Mouse (Mus musculus): ENCODE results near the gene Zfyve9.
"Not testable (repeated sequence)": the region's sequence is repeated elsewhere in the genome, so short reads cannot be mapped to it uniquely, and the experiment has no call there.

The Zfyve9 gene

DNA sequence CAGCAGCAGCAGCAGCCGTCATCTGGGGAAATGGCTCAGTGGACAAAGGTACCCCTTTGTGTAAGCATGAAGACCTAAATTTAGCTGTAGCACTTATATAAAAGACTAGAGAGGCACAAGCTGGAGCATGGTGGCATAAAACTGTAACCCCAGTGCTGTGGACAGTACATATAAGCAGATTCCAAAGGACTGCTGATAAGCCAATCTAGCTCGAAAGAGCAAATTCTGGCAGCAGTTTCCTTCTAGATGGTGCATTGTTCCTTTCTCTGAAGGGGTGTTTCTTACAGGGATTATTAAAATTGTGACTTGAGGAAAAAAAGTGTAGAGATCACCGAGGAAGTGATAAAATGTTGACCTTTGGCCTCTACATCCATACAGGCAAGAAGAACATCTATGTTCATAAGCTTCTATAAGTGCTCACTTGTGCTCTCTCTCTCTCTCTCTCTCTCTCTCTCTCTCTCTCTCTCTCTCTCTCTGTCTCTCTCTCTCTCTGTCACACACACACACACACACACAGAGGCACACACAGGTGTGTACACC is 59.3 kb downstream of the Zfyve9 start:
- DNase-seq = no peak

DNA sequence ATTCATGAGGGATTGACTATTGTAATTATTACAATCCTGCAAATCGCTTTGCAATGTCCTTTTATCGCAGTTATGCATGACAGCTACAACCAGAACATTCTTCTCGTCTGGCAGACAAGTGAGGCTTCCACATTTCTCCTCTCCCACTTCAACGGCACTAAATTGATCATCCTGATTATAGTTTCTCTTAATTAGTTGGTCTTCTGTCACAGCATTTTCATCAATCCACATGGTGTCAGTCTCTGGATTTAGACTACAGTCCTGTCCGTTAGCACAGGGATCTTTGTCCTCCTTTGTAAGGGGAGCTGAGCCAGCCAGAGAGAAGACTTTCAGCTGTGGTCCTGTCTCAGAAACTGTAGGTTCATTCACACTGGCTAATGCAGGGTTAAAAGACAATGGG is 61.2 kb downstream of the Zfyve9 start, which contains the start of gene 3110021N24Rik:
3110021N24Rik (plus strand) TSS at position 301 of the 400 bp plus-strand sequence.
- DNase-seq = no peak

DNA sequence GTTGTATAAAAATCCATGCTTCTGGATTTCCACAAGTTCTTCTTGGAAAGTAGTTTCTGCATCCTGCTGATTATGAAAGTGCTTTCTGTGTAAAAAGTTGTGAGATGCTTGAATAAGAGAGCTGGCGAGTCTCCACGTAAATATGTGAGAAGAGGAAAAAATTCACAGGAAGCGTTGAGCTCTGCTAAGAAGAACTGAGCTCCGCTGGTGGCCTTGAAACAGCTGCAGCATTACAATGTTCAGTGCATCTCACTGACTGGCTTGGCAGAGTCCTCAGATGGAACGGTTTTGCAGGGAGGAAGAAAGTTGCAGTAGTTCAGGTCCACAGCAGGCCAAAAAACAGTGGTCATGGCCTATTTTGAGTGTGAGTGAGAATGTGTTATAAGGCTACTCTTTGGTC is 72.4 kb downstream of the Zfyve9 start:
- no peak for DNase-seq

DNA sequence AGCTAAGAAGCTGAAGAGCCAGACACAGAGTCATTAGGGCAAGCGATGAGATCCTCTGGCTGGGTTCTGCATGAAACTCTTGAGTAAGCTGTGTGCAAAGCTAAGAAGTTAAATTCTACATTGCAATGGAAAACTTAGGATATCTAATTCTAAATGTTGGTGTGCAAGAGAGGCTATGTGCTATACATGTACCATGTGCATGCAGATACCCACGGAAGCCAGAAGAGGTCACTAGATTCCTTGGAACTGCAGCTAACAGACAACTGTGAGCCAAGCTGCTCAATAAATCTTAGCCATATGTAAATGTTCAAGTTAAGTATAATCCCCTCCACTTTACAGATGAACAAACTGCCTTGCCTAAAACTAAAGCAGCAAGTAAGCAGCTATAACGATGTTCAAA is 83.7 kb downstream of the Zfyve9 start:
- DNase-seq = peak; percentile 51

DNA sequence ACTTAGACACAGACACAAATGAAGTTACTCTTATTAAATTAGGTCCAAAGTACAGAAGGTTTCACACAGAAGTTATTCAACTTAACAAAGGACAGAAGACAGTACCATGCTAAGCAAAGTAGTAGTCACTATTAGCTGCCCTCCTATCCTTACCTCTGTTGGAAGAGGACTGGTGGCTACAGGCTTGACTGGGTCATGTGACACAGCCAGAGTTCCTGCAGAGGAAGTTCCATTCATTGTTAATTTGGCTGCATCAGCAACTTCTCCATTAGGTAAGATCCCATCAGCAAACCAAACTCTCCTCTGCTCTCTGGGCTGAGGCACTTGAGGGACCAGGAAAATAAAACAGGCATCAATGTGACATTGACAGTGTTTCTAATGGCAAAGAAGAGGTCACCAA is 89.1 kb downstream of the Zfyve9 start:
- no peak for DNase-seq

GRCm38 (mm10) chr4:108690479-108690878 is 90.1 kb downstream of the Zfyve9 start:
- DNase-seq = no peak

- DNase-seq = not testable (repeated sequence)
These were observed 93.5 kb downstream of the Zfyve9 start for GRCm38 (mm10) chr4:108687098-108687497.

DNA sequence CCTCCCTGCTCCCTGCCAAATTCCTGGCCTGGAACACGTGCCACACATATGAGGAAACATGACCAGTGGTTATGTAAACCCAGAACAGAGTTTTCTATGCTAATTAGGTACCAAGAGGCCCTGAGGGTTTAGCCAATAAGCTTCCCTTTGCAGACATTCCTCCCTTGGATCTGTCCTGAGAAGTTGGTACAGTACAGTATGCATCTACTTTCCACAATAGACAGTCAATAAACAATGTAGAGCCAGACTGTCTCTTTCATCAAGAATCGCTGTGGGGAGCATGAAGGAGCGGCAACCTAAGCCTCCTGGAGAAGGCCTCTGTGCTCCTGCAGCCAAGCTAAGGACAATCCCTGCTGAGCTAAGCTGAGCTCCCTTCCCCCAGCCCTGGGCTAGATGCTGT is 94.4 kb downstream of the Zfyve9 start:
- peak; percentile 31 for DNase-seq

DNA sequence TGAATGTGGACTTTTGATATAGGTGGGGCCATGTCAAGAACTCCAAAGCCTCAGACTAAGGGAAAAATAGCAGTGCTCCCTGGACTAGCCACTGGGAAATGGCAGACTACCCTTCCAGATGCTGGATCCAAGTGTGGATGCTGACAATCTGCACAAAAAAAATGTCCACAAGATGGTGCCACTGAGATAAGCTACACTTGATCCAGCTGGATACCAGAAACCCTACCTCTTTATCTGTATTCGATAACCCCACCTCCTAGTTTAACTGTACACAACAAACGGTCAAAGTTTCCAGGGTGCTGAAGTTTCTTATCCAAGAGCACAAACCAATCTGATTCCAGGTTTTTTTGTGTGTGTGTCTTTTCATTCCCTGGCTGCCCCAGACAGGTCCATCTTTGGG is 116.2 kb downstream of the Zfyve9 start:
- DNase-seq = peak; percentile 19

GRCm38 (mm10) chr4:108638752-108639151 is 141.8 kb downstream of the Zfyve9 start:
- peak; percentile 8 for DNase-seq

GRCm38 (mm10) chr4:108637721-108638120 is 142.9 kb downstream of the Zfyve9 start:
- no peak for DNase-seq

DNA sequence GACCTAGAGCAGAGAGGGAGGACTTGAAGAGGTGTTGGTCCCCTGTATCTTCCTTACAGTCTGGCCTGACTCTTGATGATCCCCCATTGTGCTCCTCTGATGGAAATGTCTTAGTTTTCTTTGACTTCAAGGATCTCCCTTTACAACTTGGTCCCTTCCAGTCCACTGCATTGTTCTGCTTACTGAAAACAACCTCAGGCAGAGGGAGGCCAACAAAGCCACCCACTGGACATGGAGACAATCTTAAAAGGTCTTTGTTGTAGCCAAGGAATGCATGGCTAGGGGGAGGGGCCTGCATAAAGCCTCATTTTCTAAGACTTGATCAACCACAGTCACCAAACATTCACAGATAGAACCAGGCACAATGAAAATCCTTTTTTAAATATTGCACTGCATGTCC is 145.5 kb downstream of the Zfyve9 start:
- DNase-seq = no peak

DNA sequence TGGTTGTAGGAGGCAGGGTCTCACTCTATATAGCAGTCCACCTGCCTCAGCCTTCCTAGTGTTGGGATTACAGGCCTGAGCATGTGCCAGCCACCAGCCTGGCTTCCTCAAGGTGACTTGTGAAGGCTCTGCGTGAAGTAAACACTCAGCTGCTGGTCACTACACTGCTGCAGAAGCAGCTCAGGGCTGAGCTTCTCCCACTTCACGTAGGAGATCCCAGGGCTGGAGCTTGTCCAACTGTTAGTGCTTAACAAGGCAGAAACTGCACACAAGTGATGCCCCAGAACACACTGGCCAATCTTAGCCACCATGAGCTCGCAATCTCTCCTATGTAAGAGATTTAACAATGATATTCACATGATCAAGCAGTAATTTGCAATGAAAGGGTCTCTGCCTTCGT is 145.9 kb downstream of the Zfyve9 start:
- no peak for DNase-seq

- no peak for DNase-seq
These were observed 146.9 kb downstream of the Zfyve9 start for GRCm38 (mm10) chr4:108633703-108634102.

GRCm38 (mm10) chr4:108631616-108632015 is 149.0 kb downstream of the Zfyve9 start:
- no peak for DNase-seq

GRCm38 (mm10) chr4:108630096-108630495 is 150.5 kb downstream of the Zfyve9 start:
- no peak for DNase-seq

DNA sequence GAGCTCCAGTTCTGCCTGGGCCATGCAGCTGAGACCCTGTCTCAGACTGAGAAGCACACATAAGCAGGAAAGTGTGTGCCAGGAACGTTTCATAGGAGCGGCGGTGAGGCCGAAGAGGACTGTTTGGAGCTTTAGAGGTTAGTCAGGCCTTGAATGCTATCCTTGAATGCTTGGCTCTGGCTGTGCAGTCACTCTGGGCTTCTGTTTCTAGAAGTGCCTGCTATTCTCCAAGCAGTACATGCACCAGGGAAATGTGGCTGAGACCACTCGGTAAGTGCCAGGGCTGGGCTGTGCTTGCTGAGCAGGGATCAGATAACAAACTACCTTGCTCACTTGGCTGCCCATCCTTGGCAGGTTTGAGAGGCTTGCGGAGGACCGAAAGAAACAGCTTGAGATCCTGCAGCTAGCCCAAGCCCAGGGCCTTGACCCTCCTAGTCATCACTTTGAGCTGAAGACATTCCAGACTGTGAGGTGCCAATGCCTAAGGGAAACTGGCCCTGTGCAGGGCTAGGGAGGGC is 151.2 kb downstream of the Zfyve9 start:
- no peak for DNase-seq

DNA sequence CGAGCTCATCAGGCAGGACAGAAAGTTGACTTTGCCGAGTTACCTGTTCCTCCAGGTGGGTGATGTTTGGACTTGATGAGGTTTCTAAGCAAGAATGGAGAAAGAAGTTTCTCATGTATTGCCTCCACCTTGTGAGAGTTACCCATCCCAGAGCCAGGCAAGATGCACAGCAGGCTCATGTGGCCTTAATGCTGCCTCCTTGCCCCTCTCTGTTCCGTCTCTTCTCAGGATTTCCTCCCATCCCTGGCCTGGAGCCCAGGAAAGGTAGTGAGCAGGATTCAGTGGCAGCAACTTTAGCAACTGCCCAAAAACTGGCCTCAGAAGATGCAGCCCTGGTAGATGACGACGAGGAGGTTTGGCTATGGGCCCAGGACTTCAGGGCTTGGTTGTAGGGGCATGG is 153.5 kb downstream of the Zfyve9 start:
- DNase-seq = no peak

GRCm38 (mm10) chr4:108621504-108621903 is 159.1 kb downstream of the Zfyve9 start:
- peak; percentile 22 for DNase-seq

DNA sequence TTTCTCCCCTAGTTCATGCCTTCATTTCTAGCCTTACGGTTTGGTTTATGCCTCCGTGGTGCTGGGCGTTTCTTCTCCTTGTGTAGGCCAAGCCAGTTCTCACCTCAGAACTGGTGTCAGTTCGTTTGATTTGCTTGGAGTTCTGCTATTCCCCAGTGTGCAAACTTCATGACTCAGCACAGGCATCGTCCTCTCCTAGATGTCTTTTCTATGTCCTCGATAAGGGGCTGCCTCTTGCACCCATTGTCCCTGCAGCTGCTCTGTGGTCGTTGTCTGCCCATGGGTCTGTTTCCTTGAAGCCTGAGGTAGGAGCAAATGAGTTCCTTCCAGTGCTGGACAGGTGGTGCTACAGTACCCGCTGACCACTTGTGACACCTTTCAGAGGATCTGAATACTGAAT is 160.1 kb downstream of the Zfyve9 start:
- peak; percentile 11 for DNase-seq

DNA sequence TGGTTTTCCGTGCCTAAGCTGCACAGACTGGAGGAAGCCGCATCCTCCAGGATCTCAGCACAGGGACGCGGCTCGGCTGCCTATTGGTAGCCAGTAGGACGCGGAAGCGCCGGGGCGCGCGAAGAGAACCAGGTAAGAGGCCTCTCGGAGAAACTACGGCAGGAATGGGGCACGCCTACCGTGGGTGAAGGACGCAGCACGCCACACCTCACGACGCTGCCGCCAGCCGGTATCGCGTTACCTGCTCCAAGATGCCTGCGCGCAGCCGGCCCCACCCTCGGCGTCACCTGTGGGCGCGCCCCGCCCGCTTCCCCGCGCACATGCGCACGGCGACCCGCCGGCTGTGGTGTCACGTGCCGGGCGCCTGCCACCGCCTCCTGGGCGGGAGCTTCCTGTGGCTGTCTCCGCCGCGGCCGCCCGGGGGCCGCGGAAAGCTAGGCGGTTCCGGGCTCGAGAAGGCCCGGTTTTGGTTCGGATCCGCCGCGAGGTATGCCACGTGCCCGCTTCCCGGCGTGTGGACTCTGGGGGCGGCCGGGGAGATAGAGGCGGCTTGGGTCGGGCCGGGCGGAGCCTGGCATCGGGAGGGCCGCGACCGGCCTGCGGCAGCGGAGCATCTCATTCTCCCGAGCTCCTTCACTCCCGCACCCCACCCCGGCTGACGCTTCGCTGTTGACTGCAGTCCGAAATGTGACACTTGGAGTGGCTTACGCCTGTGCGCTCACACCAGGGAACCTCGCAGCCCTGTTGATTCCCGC is 160.8 kb downstream of the Zfyve9 start, which contains the start of gene Cc2d1b:
Cc2d1b (plus strand) TSS at position 354 of the 755 bp plus-strand sequence.
- DNase-seq = peak; percentile 95

DNA sequence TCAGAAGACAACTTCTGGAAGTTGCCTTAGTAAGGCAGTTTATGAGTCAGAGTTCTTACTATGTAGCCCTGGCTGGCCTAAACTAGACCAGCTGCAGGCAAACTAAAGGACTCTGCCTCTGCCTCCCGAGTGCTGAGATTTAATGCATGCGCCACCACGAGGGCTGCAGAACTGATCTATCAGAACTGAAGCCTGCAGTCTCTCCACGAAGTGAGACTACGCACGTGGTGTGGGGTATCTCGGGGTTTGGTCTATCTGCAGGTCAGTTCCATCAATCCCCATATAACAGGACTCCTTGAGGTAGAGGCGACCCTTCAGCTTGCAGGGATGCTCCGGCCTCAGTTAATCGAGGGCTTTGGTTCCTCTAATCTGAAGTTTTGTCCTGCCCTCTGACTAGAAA is 161.4 kb downstream of the Zfyve9 start:
- DNase-seq = no peak

GRCm38 (mm10) chr4:108618586-108618985 is 162.0 kb downstream of the Zfyve9 start:
- peak; percentile 14 for DNase-seq

DNA sequence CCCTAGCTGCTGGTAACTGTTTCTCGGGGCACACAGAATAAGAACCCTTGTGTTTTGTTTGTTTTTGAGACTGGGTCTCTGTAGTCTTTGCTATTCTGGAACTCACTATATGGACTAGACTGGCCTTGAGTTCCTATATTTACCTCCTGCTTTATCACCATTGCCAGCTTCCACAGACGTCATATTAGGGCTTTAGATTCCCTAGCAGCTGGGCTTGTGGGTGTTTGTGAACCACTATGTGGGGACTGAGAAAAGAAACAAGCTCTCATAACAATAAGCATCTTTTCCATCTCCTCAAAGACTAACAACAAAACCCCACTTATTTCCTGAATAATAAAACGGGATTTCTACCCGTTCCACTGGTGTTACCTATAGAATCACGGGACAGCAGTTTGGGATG is 169.7 kb downstream of the Zfyve9 start:
- DNase-seq = no peak
